Mouse (Mus musculus): ENCODE results near the gene Nol7. TPM values are rescaled to one million over a fixed set of nuclear protein-coding genes. Genes with fewer than 3 reads are reported as not detected.

The Nol7 gene
- polyA plus RNA-seq, 1 experiment, result 94.7 TPM

- DNase-seq (ENCODE audit: low read depth), result no peak
- TF ChIP-seq CTCF (IDR thresholded peaks at IDR 0.05; ENCODE audit: borderline replicate concordance, extremely low read depth, insufficient read depth, insufficient read length), result no peak
- no peak for TF ChIP-seq POLR2A (IDR thresholded peaks at IDR 0.05; ENCODE audit: borderline replicate concordance, extremely low read depth, insufficient read depth, insufficient read length, poor library complexity, severe bottlenecking)
These were observed 28.1 kb upstream of the Nol7 start for GRCm38 (mm10) chr13:43370063-43370462.

GRCm38 (mm10) chr13:43372892-43373291 is 25.3 kb upstream of the Nol7 start:
- no peak for TF ChIP-seq POLR2A (IDR thresholded peaks at IDR 0.05; ENCODE audit: borderline replicate concordance, extremely low read depth, insufficient read depth, insufficient read length, poor library complexity, severe bottlenecking)
- TF ChIP-seq CTCF (IDR thresholded peaks at IDR 0.05; ENCODE audit: borderline replicate concordance, extremely low read depth, insufficient read depth, insufficient read length), result no peak
- no peak for DNase-seq (ENCODE audit: low read depth)

- TF ChIP-seq CTCF (IDR thresholded peaks at IDR 0.05; ENCODE audit: borderline replicate concordance, extremely low read depth, insufficient read depth, insufficient read length), result no peak
- DNase-seq (ENCODE audit: low read depth), result no peak
These were observed 24.0 kb upstream of the Nol7 start for GRCm38 (mm10) chr13:43374205-43374604.

- TF ChIP-seq POLR2A (IDR thresholded peaks at IDR 0.05; ENCODE audit: borderline replicate concordance, extremely low read depth, insufficient read depth, insufficient read length, poor library complexity, severe bottlenecking) (no peak), CTCF (IDR thresholded peaks at IDR 0.05; ENCODE audit: borderline replicate concordance, extremely low read depth, insufficient read depth, insufficient read length) (no peak)
- no peak for DNase-seq (ENCODE audit: low read depth)
These were observed 23.2 kb upstream of the Nol7 start for GRCm38 (mm10) chr13:43374918-43375432.

GRCm38 (mm10) chr13:43379989-43380388 is 18.2 kb upstream of the Nol7 start:
- TF ChIP-seq POLR2A (IDR thresholded peaks at IDR 0.05; ENCODE audit: borderline replicate concordance, extremely low read depth, insufficient read depth, insufficient read length, poor library complexity, severe bottlenecking) (no peak), CTCF (IDR thresholded peaks at IDR 0.05; ENCODE audit: borderline replicate concordance, extremely low read depth, insufficient read depth, insufficient read length) (no peak)
- DNase-seq (ENCODE audit: low read depth), result no peak

- DNase-seq (ENCODE audit: low read depth), result no peak
- TF ChIP-seq CTCF (IDR thresholded peaks at IDR 0.05; ENCODE audit: borderline replicate concordance, extremely low read depth, insufficient read depth, insufficient read length) (no peak), POLR2A (IDR thresholded peaks at IDR 0.05; ENCODE audit: borderline replicate concordance, extremely low read depth, insufficient read depth, insufficient read length, poor library complexity, severe bottlenecking) (no peak)
These were observed 12.9 kb upstream of the Nol7 start for GRCm38 (mm10) chr13:43385321-43385720.

- TF ChIP-seq CTCF (IDR thresholded peaks at IDR 0.05; ENCODE audit: borderline replicate concordance, extremely low read depth, insufficient read depth, insufficient read length), result no peak
- no peak for TF ChIP-seq POLR2A (IDR thresholded peaks at IDR 0.05; ENCODE audit: borderline replicate concordance, extremely low read depth, insufficient read depth, insufficient read length, poor library complexity, severe bottlenecking)
- peak; percentile 3 for DNase-seq (ENCODE audit: low read depth)
These were observed 392 bp upstream of the Nol7 start for GRCm38 (mm10) chr13:43397700-43398296.

GRCm38 (mm10) chr13:43399576-43399975 is 1.4 kb downstream of the Nol7 start:
- no peak for DNase-seq (ENCODE audit: low read depth)
- TF ChIP-seq POLR2A (IDR thresholded peaks at IDR 0.05; ENCODE audit: borderline replicate concordance, extremely low read depth, insufficient read depth, insufficient read length, poor library complexity, severe bottlenecking) (no peak), CTCF (IDR thresholded peaks at IDR 0.05; ENCODE audit: borderline replicate concordance, extremely low read depth, insufficient read depth, insufficient read length) (no peak)

- TF ChIP-seq CTCF (IDR thresholded peaks at IDR 0.05; ENCODE audit: borderline replicate concordance, extremely low read depth, insufficient read depth, insufficient read length) (no peak), POLR2A (IDR thresholded peaks at IDR 0.05; ENCODE audit: borderline replicate concordance, extremely low read depth, insufficient read depth, insufficient read length, poor library complexity, severe bottlenecking) (no peak)
- no peak for DNase-seq (ENCODE audit: low read depth)
These were observed 14.1 kb downstream of the Nol7 start for GRCm38 (mm10) chr13:43412311-43412710.

GRCm38 (mm10) chr13:43413611-43414010 is 15.4 kb downstream of the Nol7 start:
- TF ChIP-seq CTCF (IDR thresholded peaks at IDR 0.05; ENCODE audit: borderline replicate concordance, extremely low read depth, insufficient read depth, insufficient read length), result no peak
- no peak for TF ChIP-seq POLR2A (IDR thresholded peaks at IDR 0.05; ENCODE audit: borderline replicate concordance, extremely low read depth, insufficient read depth, insufficient read length, poor library complexity, severe bottlenecking)

GRCm38 (mm10) chr13:43415249-43415648 is 17.1 kb downstream of the Nol7 start:
- DNase-seq (ENCODE audit: low read depth), result no peak
- TF ChIP-seq CTCF (IDR thresholded peaks at IDR 0.05; ENCODE audit: borderline replicate concordance, extremely low read depth, insufficient read depth, insufficient read length), result no peak
- TF ChIP-seq POLR2A (IDR thresholded peaks at IDR 0.05; ENCODE audit: borderline replicate concordance, extremely low read depth, insufficient read depth, insufficient read length, poor library complexity, severe bottlenecking), result no peak

More at GRCm38 (mm10) chr13:43413611-43414010, 15.4 kb downstream of the Nol7 start:
- no peak for DNase-seq (ENCODE audit: low read depth)

- TF ChIP-seq CTCF (IDR thresholded peaks at IDR 0.05; ENCODE audit: borderline replicate concordance, extremely low read depth, insufficient read depth, insufficient read length) (no peak), POLR2A (IDR thresholded peaks at IDR 0.05; ENCODE audit: borderline replicate concordance, extremely low read depth, insufficient read depth, insufficient read length, poor library complexity, severe bottlenecking) (no peak)
- DNase-seq (ENCODE audit: low read depth), result no peak
These were observed 30.2 kb downstream of the Nol7 start for GRCm38 (mm10) chr13:43428436-43428835.

Measured in brain, embryonic 14.5 days (tissue).